Mouse (Mus musculus) spleen, adult 2 months (tissue): ENCODE measurements around the gene Palm3.

ENCODE experiments used
- CTCF ChIP-seq: fragments of 200-500 bp; IDR thresholded peaks from 2 replicates; pipeline ENCODE4 v1.5.1; 2011; ENCODE audit warnings: mild to moderate bottlenecking, inconsistent platforms; ENCODE audit not compliant: insufficient read depth, insufficient read length, insufficient replicate concordance; ENCODE audit errors: extremely low read depth
- POLR2A ChIP-seq: fragments of 200-500 bp; IDR thresholded peaks from 2 replicates; pipeline ENCODE4 v1.6.1; 2011; ENCODE audit warnings: low read depth, low read length, inconsistent platforms

DNA sequence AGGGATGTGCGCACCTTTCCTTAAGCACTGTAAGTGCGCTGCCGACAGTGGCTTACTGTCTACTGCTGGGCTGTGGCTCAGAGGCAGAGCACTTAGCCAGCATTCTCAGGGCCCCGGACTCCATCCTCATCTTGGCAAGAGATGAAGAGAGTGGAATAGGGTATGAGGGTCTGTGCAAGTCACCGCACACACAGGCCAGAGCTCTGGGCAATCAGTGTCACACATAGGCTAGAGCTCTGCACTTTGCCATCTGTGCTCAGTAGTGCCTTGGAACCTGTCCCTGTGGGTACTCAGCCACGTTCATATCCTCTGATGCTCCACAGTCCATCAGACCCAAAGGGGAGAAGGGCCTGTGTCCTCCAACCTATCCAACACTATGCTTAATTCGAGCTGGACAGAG is 39.7 kb upstream of the Palm3 start:
- TF ChIP-seq POLR2A = no peak
- TF ChIP-seq CTCF = no peak
